Mouse (Mus musculus) adrenal gland, adult 2 months (tissue): Measurements from ENCODE around the gene Gid4. TPM values are rescaled to one million over a fixed set of nuclear protein-coding genes. Genes with fewer than 3 reads are reported as not detected.
A peak's percentile ranks its signal among the peaks of the same experiment; 100 is the strongest.

Experiments used
- DNase-seq: peaks from one replicate; pipeline ENCODE4 v3.0.0; 2021
- long read RNA-seq: library from polyadenylated mRNA; stranded (forward); transcript quantifications from one replicate; pipeline ENCODE4 v2.0.0, GENCODE M21; 2021
- polyA plus RNA-seq: library from polyadenylated mRNA; depleted of rRNA; stranded (reverse); fragments of >200 nt; gene quantifications from 2 replicates; pipeline ENCODE4 v1.2.3, GENCODE M21; 2012; rRNA removed
- total RNA-seq, 2 experiments: library from RNA; stranded (reverse); gene quantifications; 2 replicates each; pipeline ENCODE4 v1.2.3; 2021

Gid4 gene
- total RNA-seq (10 to 100 TPM; 45.9 to 53.9 TPM), polyA plus RNA-seq (52.7 and 56.1 TPM in 2 replicates)
- long read RNA-seq, full-length matches to known transcripts = 28 of 39 reads
- long read RNA-seq, partial matches to known transcripts = 2 of 39 reads
- long read RNA-seq, other reads (novel, unspliced or antisense) = 9 of 39 reads

- DNase-seq = peak; percentile 99
Measured at GRCm38 (mm10) chr11:60416963-60417716, at the start of gene Gid4. Gid4 (plus strand) TSS chr11:60417145.

- no peak for DNase-seq
Measured at GRCm38 (mm10) chr11:60367256-60367655, 49.7 kb upstream of the Gid4 start.

GRCm38 (mm10) chr11:60368909-60369308 is 48.0 kb upstream of the Gid4 start:
- DNase-seq = no peak

GRCm38 (mm10) chr11:60369448-60369847 is 47.5 kb upstream of the Gid4 start:
- DNase-seq = no peak

GRCm38 (mm10) chr11:60370431-60370830 is 46.5 kb upstream of the Gid4 start:
- no peak for DNase-seq

GRCm38 (mm10) chr11:60374481-60374880 is 42.5 kb upstream of the Gid4 start:
- no peak for DNase-seq

GRCm38 (mm10) chr11:60383518-60383917 is 33.4 kb upstream of the Gid4 start:
- DNase-seq = no peak

GRCm38 (mm10) chr11:60384762-60385421 is 32.1 kb upstream of the Gid4 start:
- DNase-seq = no peak

- DNase-seq = no peak
Measured at GRCm38 (mm10) chr11:60385946-60386345, 31.0 kb upstream of the Gid4 start.

GRCm38 (mm10) chr11:60387944-60388343 is 29.0 kb upstream of the Gid4 start:
- DNase-seq = no peak

GRCm38 (mm10) chr11:60391346-60391745 is 25.6 kb upstream of the Gid4 start:
- no peak for DNase-seq

GRCm38 (mm10) chr11:60396546-60396945 is 20.4 kb upstream of the Gid4 start:
- no peak for DNase-seq

- no peak for DNase-seq
Measured at GRCm38 (mm10) chr11:60397172-60397571, 19.8 kb upstream of the Gid4 start.

GRCm38 (mm10) chr11:60406606-60407005 is 10.3 kb upstream of the Gid4 start:
- no peak for DNase-seq

- peak; percentile 52 for DNase-seq
Measured at GRCm38 (mm10) chr11:60412173-60412572, 4.8 kb upstream of the Gid4 start.

- no peak for DNase-seq
Measured at GRCm38 (mm10) chr11:60412921-60413320, 4.0 kb upstream of the Gid4 start.

GRCm38 (mm10) chr11:60416590-60416962 is 369 bp upstream of the Gid4 start:
- no peak for DNase-seq

GRCm38 (mm10) chr11:60417717-60418472 is 950 bp downstream of the Gid4 start, which contains the start of gene Atpaf2:
Atpaf2 (minus strand) TSS chr11:60418457.
- DNase-seq = peak; percentile 67

GRCm38 (mm10) chr11:60418473-60418803 is 1.5 kb downstream of the Gid4 start:
- no peak for DNase-seq

GRCm38 (mm10) chr11:60422046-60422668 is 5.2 kb downstream of the Gid4 start:
- no peak for DNase-seq

GRCm38 (mm10) chr11:60423006-60423405 is 6.1 kb downstream of the Gid4 start:
- DNase-seq = no peak

- no peak for DNase-seq
Measured at GRCm38 (mm10) chr11:60426417-60426816, 9.5 kb downstream of the Gid4 start.
